Mouse (Mus musculus) embryonic fibroblast, embryonic 13.5 days (primary cell): ENCODE results near the gene Cdkal1.

Source experiments
- CTCF ChIP-seq: IDR thresholded peaks from 2 replicates; pipeline ENCODE4 v1.5.1; 2011; ENCODE audit warnings: mild to moderate bottlenecking, control low read depth, low read length, moderate library complexity, borderline replicate concordance; ENCODE audit not compliant: insufficient read depth
- POLR2A ChIP-seq: IDR thresholded peaks from 2 replicates; pipeline ENCODE4 v1.6.1; 2011; ENCODE audit warnings: low read depth, mild to moderate bottlenecking, control low read depth, low read length, moderate library complexity

GRCm38 (mm10) chr13:29726154-29726825 is 129.2 kb downstream of the Cdkal1 start:
- TF ChIP-seq POLR2A, result no peak
- TF ChIP-seq CTCF, result no peak
